Mouse (Mus musculus): ENCODE measurements around the gene Ammecr1. TPM values are rescaled to one million over a fixed set of nuclear protein-coding genes. Genes with fewer than 3 reads are reported as not detected.

Gene Ammecr1
- polyA plus RNA-seq (2016; fragmentation: Nextera tagmentation; extraction: Ambion mirVana) = 8.7 and 8.9 TPM in 2 replicates

GRCm38 (mm10) chrX:142966008-142966966 lies at the start of gene Ammecr1:
TSS of gene Ammecr1 (minus strand) at chrX:142966728.
- H3K9me3 ChIP-seq = no peaks in the 10 kb centered on the region
- peak within 1 kb of the TSS; percentile 72 for H3K9ac ChIP-seq
- 19% methylated on average over 83 of the region's 112 CpGs for WGBS
- H3K27ac ChIP-seq = peak within 1 kb of the TSS; percentile 76; the same call in 1 of the 2 replicates
- H3K27me3 ChIP-seq (replicated peaks) = 0 out of 2 replicates have a peak, but pooled peaks cover 6% of the 10 kb centered on the region
- ATAC-seq (ENCODE audit: low FRiP score, low read depth) = peak; percentile 93
- H3K4me1 ChIP-seq = no peaks in the 10 kb centered on the region
- H3K4me2 ChIP-seq (replicated peaks) = peak within 1 kb of the TSS; percentile 67
- no peaks in the 10 kb centered on the region for H3K36me3 ChIP-seq
- H3K4me3 ChIP-seq = peak within 1 kb of the TSS; percentile 57

GRCm38 (mm10) chrX:143014118-143014517 lies 47.6 kb upstream of the Ammecr1 start:
- WGBS = 95% methylated on average over 3 of the region's 3 CpGs
- no peaks in the 10 kb centered on the region for H3K36me3 ChIP-seq
- H3K27ac ChIP-seq = no peak overlapping the region
- no peak overlapping the region for H3K4me3 ChIP-seq
- H3K4me2 ChIP-seq (replicated peaks) = no peak overlapping the region
- H3K9me3 ChIP-seq = no peaks in the 10 kb centered on the region
- no peaks in the 10 kb centered on the region for H3K4me1 ChIP-seq
- no peak for ATAC-seq (ENCODE audit: low FRiP score, low read depth)
- H3K27me3 ChIP-seq (replicated peaks) = no peaks in the 10 kb centered on the region
- H3K9ac ChIP-seq = no peak overlapping the region

- no peaks in the 10 kb centered on the region for H3K4me1 ChIP-seq
- H3K9ac ChIP-seq = no peak overlapping the region
- H3K9me3 ChIP-seq = no peaks in the 10 kb centered on the region
- H3K27ac ChIP-seq = no peak overlapping the region
- no peaks in the 10 kb centered on the region for H3K36me3 ChIP-seq
- H3K27me3 ChIP-seq (replicated peaks) = no peaks in the 10 kb centered on the region
- no peak for ATAC-seq (ENCODE audit: low FRiP score, low read depth)
- 88% methylated on average over 3 of the region's 3 CpGs for WGBS
- H3K4me3 ChIP-seq = no peak overlapping the region
- no peak overlapping the region for H3K4me2 ChIP-seq (replicated peaks)
These were observed 45.8 kb upstream of the Ammecr1 start for GRCm38 (mm10) chrX:143012334-143012733.

GRCm38 (mm10) chrX:143011865-143012264 lies 45.3 kb upstream of the Ammecr1 start:
- Histone ChIP-seq H3K27ac (no peak overlapping the region), H3K4me2 (replicated peaks) (no peak overlapping the region), H3K27me3 (replicated peaks) (no peaks in the 10 kb centered on the region), H3K4me1 (no peaks in the 10 kb centered on the region), H3K9ac (no peak overlapping the region), H3K9me3 (no peaks in the 10 kb centered on the region), H3K4me3 (no peak overlapping the region), H3K36me3 (no peaks in the 10 kb centered on the region)
- WGBS = 79% methylated on average over 4 of the region's 4 CpGs
- no peak for ATAC-seq (ENCODE audit: low FRiP score, low read depth)

- Histone ChIP-seq H3K4me2 (replicated peaks) (no peak overlapping the region), H3K9me3 (no peaks in the 10 kb centered on the region), H3K4me1 (no peaks in the 10 kb centered on the region), H3K4me3 (no peak overlapping the region), H3K9ac (no peak overlapping the region), H3K27ac (no peak overlapping the region), H3K36me3 (no peaks in the 10 kb centered on the region), H3K27me3 (replicated peaks) (no peaks in the 10 kb centered on the region)
- WGBS = 83% methylated on average over 3 of the region's 3 CpGs
- no peak for ATAC-seq (ENCODE audit: low FRiP score, low read depth)
These were observed 37.8 kb upstream of the Ammecr1 start for GRCm38 (mm10) chrX:143004131-143004846.

GRCm38 (mm10) chrX:142997214-142997613 lies 30.7 kb upstream of the Ammecr1 start:
- Histone ChIP-seq H3K4me3 (no peak overlapping the region), H3K27me3 (replicated peaks) (no peaks in the 10 kb centered on the region), H3K9me3 (no peaks in the 10 kb centered on the region), H3K4me1 (no peaks in the 10 kb centered on the region), H3K36me3 (no peaks in the 10 kb centered on the region), H3K9ac (no peak overlapping the region), H3K4me2 (replicated peaks) (no peak overlapping the region), H3K27ac (no peak overlapping the region)
- no peak for ATAC-seq (ENCODE audit: low FRiP score, low read depth)
- WGBS = 80% methylated on average over 1 of the region's 1 CpGs

GRCm38 (mm10) chrX:142994514-142994913 lies 28.0 kb upstream of the Ammecr1 start:
- H3K4me3 ChIP-seq = no peak overlapping the region
- WGBS = 58% methylated on average over 2 of the region's 2 CpGs
- no peak overlapping the region for H3K27ac ChIP-seq
- no peak overlapping the region for H3K4me2 ChIP-seq (replicated peaks)
- no peak for ATAC-seq (ENCODE audit: low FRiP score, low read depth)
- H3K4me1 ChIP-seq = no peaks in the 10 kb centered on the region
- no peaks in the 10 kb centered on the region for H3K27me3 ChIP-seq (replicated peaks)
- H3K9ac ChIP-seq = no peak overlapping the region
- no peaks in the 10 kb centered on the region for H3K36me3 ChIP-seq
- H3K9me3 ChIP-seq = no peaks in the 10 kb centered on the region

GRCm38 (mm10) chrX:142984170-142984569 lies 17.6 kb upstream of the Ammecr1 start:
- ATAC-seq (ENCODE audit: low FRiP score, low read depth) = no peak
- Histone ChIP-seq H3K27me3 (replicated peaks) (no peaks in the 10 kb centered on the region; the same call in 1 of the 2 replicates), H3K27ac (no peak overlapping the region), H3K4me2 (replicated peaks) (no peak overlapping the region), H3K4me1 (no peaks in the 10 kb centered on the region), H3K9me3 (no peaks in the 10 kb centered on the region), H3K36me3 (no peaks in the 10 kb centered on the region), H3K4me3 (no peak overlapping the region), H3K9ac (no peak overlapping the region)
- WGBS = 87% methylated on average over 3 of the region's 3 CpGs

- H3K4me3 ChIP-seq = no peak overlapping the region
- no peak overlapping the region for H3K9ac ChIP-seq
- ATAC-seq (ENCODE audit: low FRiP score, low read depth) = no peak
- H3K4me1 ChIP-seq = no peaks in the 10 kb centered on the region
- H3K36me3 ChIP-seq = no peaks in the 10 kb centered on the region
- WGBS = 69% methylated on average over 6 of the region's 6 CpGs
- H3K27me3 ChIP-seq (replicated peaks) = no peaks in the 10 kb centered on the region; the same call in 1 of the 2 replicates
- no peaks in the 10 kb centered on the region for H3K9me3 ChIP-seq
- no peak overlapping the region for H3K27ac ChIP-seq
- no peak overlapping the region for H3K4me2 ChIP-seq (replicated peaks)
These were observed 17.1 kb upstream of the Ammecr1 start for GRCm38 (mm10) chrX:142983638-142984037.

- no peak overlapping the region for H3K4me3 ChIP-seq
- no peaks in the 10 kb centered on the region for H3K9me3 ChIP-seq
- no peak overlapping the region for H3K4me2 ChIP-seq (replicated peaks)
- ATAC-seq (ENCODE audit: low FRiP score, low read depth) = no peak
- no peak overlapping the region for H3K9ac ChIP-seq
- H3K36me3 ChIP-seq = no peaks in the 10 kb centered on the region
- no peak overlapping the region for H3K27ac ChIP-seq
- H3K27me3 ChIP-seq (replicated peaks) = no peaks in the 10 kb centered on the region; the same call in 1 of the 2 replicates
- no peaks in the 10 kb centered on the region for H3K4me1 ChIP-seq
- WGBS = 98% methylated on average over 3 of the region's 3 CpGs
These were observed 15.1 kb upstream of the Ammecr1 start for GRCm38 (mm10) chrX:142981530-142982130.

- no peak for ATAC-seq (ENCODE audit: low FRiP score, low read depth)
- no peaks in the 10 kb centered on the region for H3K4me1 ChIP-seq
- no peak overlapping the region for H3K27ac ChIP-seq
- H3K4me3 ChIP-seq = no peak overlapping the region
- H3K4me2 ChIP-seq (replicated peaks) = no peak overlapping the region
- H3K9me3 ChIP-seq = no peaks in the 10 kb centered on the region
- WGBS = 79% methylated on average over 2 of the region's 2 CpGs
- H3K27me3 ChIP-seq (replicated peaks) = no peaks in the 10 kb centered on the region; the same call in 1 of the 2 replicates
- no peaks in the 10 kb centered on the region for H3K36me3 ChIP-seq
- no peak overlapping the region for H3K9ac ChIP-seq
These were observed 14.5 kb upstream of the Ammecr1 start for GRCm38 (mm10) chrX:142980855-142981529.

All from neural tube, embryonic 12.5 days (tissue).